Mouse (Mus musculus) cerebral cortex, adult 2 months (tissue): ENCODE data around the gene Ott.

Experiments
- WGBS: fragments of 180-500 bp; shearing (Covaris S2); methylation state at CpG from one replicate; pipeline ENCODE4 v1.1.7; 2018; 5-methylcytosine and 5-hydroxymethylcytosine counted together

Gene Ott

DNA sequence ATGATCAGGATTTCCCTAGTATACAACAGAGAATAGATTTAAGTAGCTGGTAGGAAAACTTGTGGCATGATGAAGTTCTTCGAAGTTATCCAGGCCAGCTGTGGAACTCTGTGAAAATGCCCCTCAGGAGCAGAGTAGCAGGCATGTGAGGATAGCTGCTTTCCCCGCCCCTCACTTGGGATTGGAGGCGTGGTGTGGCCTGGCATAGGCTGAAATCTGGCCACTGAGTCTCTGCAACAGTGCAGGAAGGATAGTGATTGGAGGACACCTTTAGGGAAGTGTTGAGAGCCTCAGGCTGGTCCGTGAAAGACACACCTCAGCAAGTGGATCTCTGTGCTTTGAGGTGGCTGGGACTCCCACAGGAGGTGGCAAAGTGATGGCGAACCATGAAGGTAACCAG lies at the start of gene Ott:
TSS of gene Ott (plus strand) at position 301 of the 400 bp plus-strand sequence.
- WGBS = no CpG with 5 or more reads among the region's 5 CpGs
